Mouse (Mus musculus) natural killer cell, adult 2 months (primary cell): ENCODE data around the gene Trim50.
A peak's percentile ranks its signal among the peaks of the same experiment; 100 is the strongest.

ENCODE experiments used
- DNase-seq, 2 experiments: peaks; one replicate each; pipeline ENCODE4 v3.0.0; 2022; ENCODE audit warnings: low spot score in 2 of 2

Gene Trim50

GRCm38 (mm10) chr5:135369196-135369595 is 16.1 kb downstream of the Trim50 start:
- peak in 1 of 2 experiments; percentile 19 for DNase-seq

GRCm38 (mm10) chr5:135369787-135370654 is 16.9 kb downstream of the Trim50 start, which contains the start of gene Nsun5:
Nsun5 (plus strand) TSS chr5:135369953.
- DNase-seq = peak; percentile 84 to 91

GRCm38 (mm10) chr5:135371195-135371594 is 18.1 kb downstream of the Trim50 start:
- DNase-seq = no peak

- no peak for DNase-seq
Measured at GRCm38 (mm10) chr5:135373601-135374000, 20.5 kb downstream of the Trim50 start.

- DNase-seq = no peak
Measured at GRCm38 (mm10) chr5:135375167-135375566, 22.1 kb downstream of the Trim50 start.

- no peak for DNase-seq
Measured at GRCm38 (mm10) chr5:135376341-135376740, 23.2 kb downstream of the Trim50 start.

GRCm38 (mm10) chr5:135380681-135381080 is 27.6 kb downstream of the Trim50 start:
- no peak for DNase-seq

GRCm38 (mm10) chr5:135381356-135381925 is 28.3 kb downstream of the Trim50 start:
- DNase-seq = no peak

- no peak for DNase-seq
Measured at GRCm38 (mm10) chr5:135382746-135383145, 29.7 kb downstream of the Trim50 start.

- no peak for DNase-seq
Measured at GRCm38 (mm10) chr5:135383771-135384170, 30.7 kb downstream of the Trim50 start.

GRCm38 (mm10) chr5:135394004-135394823 is 41.1 kb downstream of the Trim50 start, which contains the start of gene Pom121:
Pom121 (minus strand) TSS chr5:135394546.
- DNase-seq = peak; percentile 72 to 81

GRCm38 (mm10) chr5:135395826-135396225 is 42.7 kb downstream of the Trim50 start:
- peak; percentile 27 to 58 for DNase-seq

- DNase-seq = no peak
Measured at GRCm38 (mm10) chr5:135399382-135399781, 46.3 kb downstream of the Trim50 start.

GRCm38 (mm10) chr5:135400244-135400643 is 47.1 kb downstream of the Trim50 start:
- DNase-seq = peak; percentile 50 to 68

GRCm38 (mm10) chr5:135404623-135405022 is 51.5 kb downstream of the Trim50 start:
- DNase-seq = no peak

- DNase-seq = no peak
Measured at GRCm38 (mm10) chr5:135405437-135405836, 52.3 kb downstream of the Trim50 start.

GRCm38 (mm10) chr5:135408114-135408513 is 55.0 kb downstream of the Trim50 start:
- no peak for DNase-seq

GRCm38 (mm10) chr5:135410266-135410665 is 57.2 kb downstream of the Trim50 start:
- no peak for DNase-seq
